Mouse (Mus musculus): ENCODE measurements around the gene Btnl1. TPM values are rescaled to one million over a fixed set of nuclear protein-coding genes. Genes with fewer than 3 reads are reported as not detected.

Gene Btnl1
- polyA plus RNA-seq, 1 experiment from 2014 or later: 0.04 TPM

- TF ChIP-seq CTCF (IDR thresholded peaks at IDR 0.05; ENCODE audit: low read depth) (no peak), EP300 (optimal IDR thresholded peaks at IDR 0.05) (no peak)
- no peak overlapping the region for H3K4me2 ChIP-seq (replicated peaks; ENCODE audit: low read depth)
- no peaks in the 10 kb centered on the region for H3K27me3 ChIP-seq (ENCODE audit: control insufficient read depth, insufficient read depth, low read length)
- no peak overlapping the region for H3K4me3 ChIP-seq (ENCODE audit: low read depth, low read length)
- no peaks in the 10 kb centered on the region for H3K36me3 ChIP-seq (ENCODE audit: control insufficient read depth, insufficient read depth, low read length)
- WGBS: 76% methylated on average over 7 of the region's 7 CpGs
- DNase-seq (ENCODE audit: low spot score) (no peak), ATAC-seq (ENCODE audit: low FRiP score, low TSS enrichment) (no peak)
- H3K9me3 ChIP-seq (ENCODE audit: control insufficient read depth, low read length): no peaks in the 10 kb centered on the region
- no peaks in the 10 kb centered on the region for H3K4me1 ChIP-seq (replicated peaks; ENCODE audit: control insufficient read depth, insufficient read depth)
- H3K27ac ChIP-seq (replicated peaks): no peak overlapping the region
- no peak overlapping the region for H3K9ac ChIP-seq (ENCODE audit: low read length)
Observed at GRCm38 (mm10) chr17:34379451-34379850, 2.5 kb downstream of the Btnl1 start.

- TF ChIP-seq CTCF (IDR thresholded peaks at IDR 0.05; ENCODE audit: low read depth) (no peak), EP300 (optimal IDR thresholded peaks at IDR 0.05) (no peak)
Observed at GRCm38 (mm10) chr17:34381876-34382275, 4.9 kb downstream of the Btnl1 start.

GRCm38 (mm10) chr17:34383212-34383611 lies 6.3 kb downstream of the Btnl1 start:
- no peaks in the 10 kb centered on the region for H3K36me3 ChIP-seq (ENCODE audit: control insufficient read depth, insufficient read depth, low read length)
- no peak overlapping the region for H3K4me2 ChIP-seq (replicated peaks; ENCODE audit: low read depth)
- no peak overlapping the region for H3K4me3 ChIP-seq (ENCODE audit: low read depth, low read length)
- H3K27me3 ChIP-seq (ENCODE audit: control insufficient read depth, insufficient read depth, low read length): no peaks in the 10 kb centered on the region
- TF ChIP-seq EP300 (optimal IDR thresholded peaks at IDR 0.05): no peak
- peak; percentile 41 for TF ChIP-seq CTCF (IDR thresholded peaks at IDR 0.05; ENCODE audit: low read depth)
- H3K27ac ChIP-seq (replicated peaks): no peak overlapping the region
- 73% methylated on average over 7 of the region's 7 CpGs for WGBS
- H3K4me1 ChIP-seq (replicated peaks; ENCODE audit: control insufficient read depth, insufficient read depth): no peaks in the 10 kb centered on the region
- no peak for DNase-seq (ENCODE audit: low spot score)
- H3K9ac ChIP-seq (ENCODE audit: low read length): no peak overlapping the region
- ATAC-seq (ENCODE audit: low FRiP score, low TSS enrichment): no peak
- H3K9me3 ChIP-seq (ENCODE audit: control insufficient read depth, low read length): no peaks in the 10 kb centered on the region

More at GRCm38 (mm10) chr17:34381876-34382275, 4.9 kb downstream of the Btnl1 start:
- 60% methylated on average over 11 of the region's 11 CpGs for WGBS
- no peak overlapping the region for H3K27ac ChIP-seq (replicated peaks)
- ATAC-seq (ENCODE audit: low FRiP score, low TSS enrichment) (no peak), DNase-seq (ENCODE audit: low spot score) (no peak)
- H3K4me2 ChIP-seq (replicated peaks; ENCODE audit: low read depth): no peak overlapping the region
- no peak overlapping the region for H3K9ac ChIP-seq (ENCODE audit: low read length)
- no peaks in the 10 kb centered on the region for H3K27me3 ChIP-seq (ENCODE audit: control insufficient read depth, insufficient read depth, low read length)
- no peaks in the 10 kb centered on the region for H3K9me3 ChIP-seq (ENCODE audit: control insufficient read depth, low read length)
- no peaks in the 10 kb centered on the region for H3K36me3 ChIP-seq (ENCODE audit: control insufficient read depth, insufficient read depth, low read length)
- no peaks in the 10 kb centered on the region for H3K4me1 ChIP-seq (replicated peaks; ENCODE audit: control insufficient read depth, insufficient read depth)
- no peak overlapping the region for H3K4me3 ChIP-seq (ENCODE audit: low read depth, low read length)

GRCm38 (mm10) chr17:34384699-34385098 lies 7.8 kb downstream of the Btnl1 start:
- Histone ChIP-seq H3K9me3 (ENCODE audit: control insufficient read depth, low read length) (no peaks in the 10 kb centered on the region), H3K4me3 (ENCODE audit: low read depth, low read length) (no peak overlapping the region), H3K4me1 (replicated peaks; ENCODE audit: control insufficient read depth, insufficient read depth) (no peaks in the 10 kb centered on the region), H3K4me2 (replicated peaks; ENCODE audit: low read depth) (no peak overlapping the region), H3K27me3 (ENCODE audit: control insufficient read depth, insufficient read depth, low read length) (no peaks in the 10 kb centered on the region), H3K27ac (replicated peaks) (no peak overlapping the region), H3K9ac (ENCODE audit: low read length) (no peak overlapping the region), H3K36me3 (ENCODE audit: control insufficient read depth, insufficient read depth, low read length) (no peaks in the 10 kb centered on the region)
- TF ChIP-seq CTCF (IDR thresholded peaks at IDR 0.05; ENCODE audit: low read depth) (no peak), EP300 (optimal IDR thresholded peaks at IDR 0.05) (no peak)
- WGBS: 65% methylated on average over 3 of the region's 3 CpGs
- DNase-seq (ENCODE audit: low spot score) (no peak), ATAC-seq (ENCODE audit: low FRiP score, low TSS enrichment) (no peak)

- WGBS: 64% methylated on average over 2 of the region's 2 CpGs
- Histone ChIP-seq H3K4me2 (replicated peaks; ENCODE audit: low read depth) (no peak overlapping the region), H3K27me3 (ENCODE audit: control insufficient read depth, insufficient read depth, low read length) (peaks cover 1% of the 10 kb centered on the region; the same call in 1 of the 2 replicates), H3K9ac (ENCODE audit: low read length) (no peak overlapping the region), H3K36me3 (ENCODE audit: control insufficient read depth, insufficient read depth, low read length) (no peaks in the 10 kb centered on the region), H3K4me1 (replicated peaks; ENCODE audit: control insufficient read depth, insufficient read depth) (no peaks in the 10 kb centered on the region), H3K4me3 (ENCODE audit: low read depth, low read length) (no peak overlapping the region), H3K27ac (replicated peaks) (no peak overlapping the region), H3K9me3 (ENCODE audit: control insufficient read depth, low read length) (no peaks in the 10 kb centered on the region)
- no peak for DNase-seq (ENCODE audit: low spot score)
- TF ChIP-seq CTCF (IDR thresholded peaks at IDR 0.05; ENCODE audit: low read depth): no peak
- no peak for TF ChIP-seq EP300 (optimal IDR thresholded peaks at IDR 0.05)
- no peak for ATAC-seq (ENCODE audit: low FRiP score, low TSS enrichment)
Observed at GRCm38 (mm10) chr17:34386656-34387055, 9.7 kb downstream of the Btnl1 start.

GRCm38 (mm10) chr17:34388513-34388912 lies 11.6 kb downstream of the Btnl1 start:
- Histone ChIP-seq H3K4me1 (replicated peaks; ENCODE audit: control insufficient read depth, insufficient read depth) (no peaks in the 10 kb centered on the region), H3K36me3 (ENCODE audit: control insufficient read depth, insufficient read depth, low read length) (no peaks in the 10 kb centered on the region), H3K9ac (ENCODE audit: low read length) (no peak overlapping the region), H3K27ac (replicated peaks) (no peak overlapping the region), H3K9me3 (ENCODE audit: control insufficient read depth, low read length) (no peaks in the 10 kb centered on the region), H3K4me3 (ENCODE audit: low read depth, low read length) (no peak overlapping the region), H3K27me3 (ENCODE audit: control insufficient read depth, insufficient read depth, low read length) (peaks cover 3% of the 10 kb centered on the region; the same call in 1 of the 2 replicates), H3K4me2 (replicated peaks; ENCODE audit: low read depth) (no peak overlapping the region)
- ATAC-seq (ENCODE audit: low FRiP score, low TSS enrichment) (no peak), DNase-seq (ENCODE audit: low spot score) (peak; percentile 31)
- 37% methylated on average over 4 of the region's 4 CpGs for WGBS
- TF ChIP-seq EP300 (optimal IDR thresholded peaks at IDR 0.05) (no peak), CTCF (IDR thresholded peaks at IDR 0.05; ENCODE audit: low read depth) (peak; percentile 77)

Measured in stomach, postnatal 0 days (tissue).